Mouse (Mus musculus) olfactory bulb, adult 2 months (tissue): ENCODE results near the gene Aldh5a1.

Experiments used
- CTCF ChIP-seq: fragments of 200-500 bp; IDR thresholded peaks from 2 replicates; pipeline ENCODE4 v1.5.1; 2012; ENCODE audit warnings: low read depth, mild to moderate bottlenecking, low read length, moderate library complexity; ENCODE audit not compliant: insufficient read depth
- POLR2A ChIP-seq: fragments of 200-500 bp; IDR thresholded peaks from 2 replicates; pipeline ENCODE4 v1.6.1; 2012; ENCODE audit warnings: mild to moderate bottlenecking, low read depth, low read length, moderate library complexity; ENCODE audit not compliant: insufficient read depth

DNA sequence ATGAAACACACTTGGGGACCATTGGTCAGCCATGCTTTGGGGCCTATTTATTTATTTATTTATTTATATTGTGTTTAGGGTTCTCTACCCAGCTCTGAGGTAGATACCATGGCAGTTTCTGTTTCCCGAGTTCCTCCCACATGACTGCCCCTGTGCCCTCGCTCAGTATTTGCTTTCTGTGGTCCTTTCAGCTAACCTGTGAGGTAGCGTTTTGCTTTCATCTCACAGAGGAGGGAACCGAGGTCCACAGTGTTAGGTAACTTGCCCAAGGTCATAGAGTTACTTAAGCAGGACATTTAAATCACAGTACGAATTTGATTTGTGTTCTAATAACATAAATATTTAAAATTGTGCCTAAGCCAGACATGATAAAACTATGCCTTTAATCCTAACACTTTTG, 9.7 kb upstream of the Aldh5a1 start:
- TF ChIP-seq CTCF (no peak), POLR2A (no peak)
